Mouse (Mus musculus) G1E (cell line): ENCODE results near the gene Olfr710.

Experiments
- CTCF ChIP-seq: IDR thresholded peaks from 2 replicates; pipeline ENCODE4 v1.5.1; 2012; ENCODE audit warnings: low read depth, low read length, inconsistent platforms, mixed read lengths
- GATA1 ChIP-seq: IDR thresholded peaks from 2 replicates; pipeline ENCODE4 v1.6.1; 2012; ENCODE audit warnings: borderline replicate concordance, low read length, inconsistent platforms, mixed read lengths
- GATA2 ChIP-seq: IDR thresholded peaks from 2 replicates; pipeline ENCODE4 v1.6.1; 2012; ENCODE audit warnings: low read depth, low read length, inconsistent platforms, borderline replicate concordance
- POLR2AphosphoS5 ChIP-seq: IDR thresholded peaks from 2 replicates; pipeline ENCODE4 v1.6.1; 2012; ENCODE audit warnings: low read depth, low read length, inconsistent platforms; ENCODE audit not compliant: insufficient replicate concordance
- TAL1 ChIP-seq: conservative IDR thresholded peaks from 2 replicates; pipeline ENCODE4 v1.6.1; 2012; ENCODE audit warnings: low read depth, low read length, inconsistent platforms, mixed read lengths

DNA sequence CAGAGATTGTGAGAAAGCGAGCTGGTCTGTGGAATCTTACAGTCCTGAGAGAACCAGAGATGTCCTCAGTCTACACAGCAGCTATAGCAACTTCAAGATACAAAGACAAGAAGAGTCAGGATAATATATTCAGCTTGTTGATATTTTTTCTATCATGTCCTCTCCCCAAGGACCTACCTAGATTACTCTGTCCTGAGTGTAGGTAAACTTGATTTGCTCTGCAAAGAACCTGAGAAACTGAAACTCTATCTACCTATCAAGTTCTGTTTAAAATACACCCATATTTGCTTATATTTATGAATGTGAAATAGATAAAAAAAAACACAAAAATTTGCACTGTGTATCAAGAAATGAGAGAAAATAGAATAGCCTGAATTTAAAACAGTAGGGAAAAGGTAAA, 27.2 kb upstream of the Olfr710 start, which contains the start of gene Olfr711:
- no peak for TF ChIP-seq GATA1
- TF ChIP-seq CTCF, result no peak
- no peak for TF ChIP-seq TAL1
- no peak for TF ChIP-seq POLR2AphosphoS5
- TF ChIP-seq GATA2, result no peak
